Mouse (Mus musculus) gastrocnemius, postnatal 10 days (tissue): ENCODE results near the gene 6030408B16Rik. TPM values are rescaled to one million over a fixed set of nuclear protein-coding genes. Genes with fewer than 3 reads are reported as not detected.
A peak's percentile ranks its signal among the peaks of the same experiment; 100 is the strongest.

Experiments
- DNase-seq: peaks from one replicate; pipeline ENCODE4 v3.0.0; 2021; ENCODE audit warnings: mixed read lengths
- long read RNA-seq, 2 experiments: library from polyadenylated mRNA; stranded (forward); transcript quantifications; one replicate each; pipeline ENCODE4 v2.0.0; 2021
- total RNA-seq, 2 experiments: library from RNA; stranded (reverse); gene quantifications; 2 replicates each; pipeline ENCODE4 v1.2.3; 2021

Gene 6030408B16Rik
- under 1 TPM; 0.54 to 0.77 TPM for total RNA-seq
- long read RNA-seq, experiment 1: 0 reads
- long read RNA-seq, experiment 2, partial matches to known transcripts: 0 of 1 reads
- long read RNA-seq, experiment 2, other reads (novel, unspliced or antisense): 1 of 1 reads

DNA sequence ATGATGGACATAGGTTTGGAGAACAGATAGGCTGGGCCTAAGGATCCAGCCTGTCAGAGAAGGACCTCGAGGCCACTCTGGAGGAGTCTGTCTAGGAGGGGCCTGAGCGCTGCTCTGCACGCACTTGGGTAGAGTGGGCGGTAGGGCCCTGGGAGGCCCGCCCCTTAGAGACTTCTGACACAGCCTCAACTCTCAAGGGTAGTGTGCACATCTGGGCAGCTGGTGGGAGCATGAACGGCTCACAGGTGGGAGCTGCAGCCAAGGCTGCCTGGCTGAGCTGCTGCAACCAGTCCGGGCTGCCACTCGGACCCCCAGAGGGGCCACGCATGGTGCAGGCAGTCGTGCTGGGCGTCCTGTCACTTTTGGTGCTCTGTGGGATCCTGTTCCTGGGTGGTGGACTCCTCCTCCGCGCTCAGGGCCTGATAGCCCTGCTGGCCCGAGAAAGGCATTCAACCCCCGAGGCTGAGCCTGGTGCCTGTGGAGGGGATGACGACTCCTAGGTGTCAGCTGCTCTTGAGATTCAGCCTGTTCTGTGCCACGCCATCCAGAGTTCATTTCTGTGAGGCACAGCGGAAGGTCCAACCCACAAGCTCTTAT is at the start of gene 6030408B16Rik:
Gene 6030408B16Rik (plus strand): TSS at position 188 of the 597 bp plus-strand sequence.
- no peak for DNase-seq

- DNase-seq: no peak
Measured at GRCm38 (mm10) chr15:101244012-101244411, 49.0 kb upstream of the 6030408B16Rik start.

GRCm38 (mm10) chr15:101246231-101247154 is 46.5 kb upstream of the 6030408B16Rik start:
- DNase-seq: peak; percentile 90

DNA sequence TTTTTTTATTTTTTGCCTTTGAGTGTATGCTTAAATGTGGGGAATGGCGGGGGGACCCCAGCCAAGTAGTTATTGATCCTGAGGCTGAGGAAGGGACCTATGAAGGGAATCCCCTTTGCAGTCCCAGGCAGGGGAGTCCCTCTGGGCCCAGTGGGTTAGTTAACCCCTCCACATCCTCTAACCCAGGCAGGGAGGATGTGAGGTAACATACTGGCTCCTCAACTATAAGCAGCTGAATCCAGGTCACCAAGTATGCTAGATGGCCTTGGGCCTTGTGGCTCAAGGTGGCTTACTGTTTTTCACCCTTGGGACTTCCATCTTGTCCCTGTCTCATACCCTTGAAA is 45.9 kb upstream of the 6030408B16Rik start:
- DNase-seq: no peak

DNA sequence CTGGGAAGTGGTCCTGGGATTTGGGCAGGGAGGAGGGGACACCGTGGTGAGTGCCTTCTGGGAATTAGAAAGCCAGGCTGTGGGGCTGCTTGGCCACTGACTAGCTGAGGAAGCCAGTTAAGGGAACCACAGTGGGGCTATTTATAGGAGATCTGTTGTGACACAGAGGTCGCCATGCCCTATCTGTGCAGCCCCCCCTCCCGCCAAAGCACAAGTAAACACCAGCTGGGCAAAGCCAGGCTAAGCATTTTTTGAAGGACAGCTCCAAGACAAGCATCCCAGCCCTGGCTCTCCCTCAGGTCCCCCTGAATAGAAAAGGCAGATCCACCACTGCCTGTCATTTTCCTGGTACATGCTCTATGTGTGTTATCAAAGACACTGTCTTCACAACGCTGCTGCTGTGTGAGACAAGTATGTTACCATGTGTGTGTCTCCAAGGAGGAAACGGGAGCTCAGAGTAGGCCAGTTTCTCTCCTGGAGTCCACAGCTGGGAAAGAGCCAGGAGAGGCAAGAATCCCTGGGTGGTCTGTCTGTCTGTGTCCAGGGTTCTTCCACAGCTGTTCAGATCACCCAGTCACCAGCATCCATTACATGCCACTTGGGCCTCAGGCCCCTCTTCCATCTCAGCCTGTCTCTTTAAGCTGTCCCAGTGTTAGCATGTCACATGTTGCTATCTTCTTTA is 44.8 kb upstream of the 6030408B16Rik start:
- DNase-seq: no peak

DNA sequence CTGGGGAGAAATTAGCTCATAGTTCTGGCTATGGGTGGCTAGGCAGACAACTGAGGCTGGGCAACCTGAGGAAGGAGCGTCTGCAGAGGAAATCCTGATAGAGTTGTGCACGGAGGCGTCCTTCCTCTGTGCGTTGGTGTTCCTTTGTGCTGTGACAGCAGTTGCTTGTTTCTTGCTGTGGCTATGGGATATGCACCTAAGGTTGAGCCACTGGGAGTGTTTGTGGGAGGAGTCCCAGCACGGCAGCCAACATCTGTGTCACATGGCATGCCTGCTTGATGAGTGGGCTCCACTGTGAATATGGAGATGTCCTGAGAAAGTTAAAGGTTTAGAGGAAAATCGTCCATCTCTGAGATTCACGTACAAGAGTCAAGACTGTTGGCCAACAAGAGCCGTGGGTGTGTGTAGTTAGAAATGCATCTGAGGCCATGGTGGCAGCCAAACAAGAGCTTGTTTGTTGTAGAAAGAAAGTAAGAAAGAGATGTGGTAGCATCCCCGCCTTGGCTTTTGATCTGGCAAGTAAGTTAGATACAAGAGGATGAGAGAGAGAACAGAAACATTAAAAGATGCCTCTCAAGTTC is 42.7 kb upstream of the 6030408B16Rik start:
- DNase-seq: no peak

DNA sequence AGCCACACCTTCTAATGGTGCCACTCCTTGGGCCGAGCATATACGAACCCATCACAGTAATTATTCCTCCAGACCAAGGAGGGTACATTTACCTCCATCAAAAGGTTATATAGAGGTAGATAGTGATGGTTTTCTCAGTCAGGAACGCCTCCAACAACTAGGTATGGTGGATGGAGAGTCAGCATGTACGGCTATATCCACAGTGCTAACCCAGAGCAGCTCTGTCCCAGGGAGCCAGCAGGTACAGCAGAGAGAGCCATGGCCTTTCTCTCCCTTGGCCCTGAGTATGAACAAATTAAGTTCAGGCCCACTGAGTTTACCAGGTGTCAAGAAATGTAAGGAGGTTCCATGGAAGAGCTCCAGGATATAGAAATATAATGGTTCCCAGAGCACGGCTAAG is 41.1 kb upstream of the 6030408B16Rik start:
- DNase-seq: no peak

- no peak for DNase-seq
Measured at GRCm38 (mm10) chr15:101252614-101253013, 40.4 kb upstream of the 6030408B16Rik start.

- no peak for DNase-seq
Measured at GRCm38 (mm10) chr15:101253563-101253885, 39.5 kb upstream of the 6030408B16Rik start.

DNA sequence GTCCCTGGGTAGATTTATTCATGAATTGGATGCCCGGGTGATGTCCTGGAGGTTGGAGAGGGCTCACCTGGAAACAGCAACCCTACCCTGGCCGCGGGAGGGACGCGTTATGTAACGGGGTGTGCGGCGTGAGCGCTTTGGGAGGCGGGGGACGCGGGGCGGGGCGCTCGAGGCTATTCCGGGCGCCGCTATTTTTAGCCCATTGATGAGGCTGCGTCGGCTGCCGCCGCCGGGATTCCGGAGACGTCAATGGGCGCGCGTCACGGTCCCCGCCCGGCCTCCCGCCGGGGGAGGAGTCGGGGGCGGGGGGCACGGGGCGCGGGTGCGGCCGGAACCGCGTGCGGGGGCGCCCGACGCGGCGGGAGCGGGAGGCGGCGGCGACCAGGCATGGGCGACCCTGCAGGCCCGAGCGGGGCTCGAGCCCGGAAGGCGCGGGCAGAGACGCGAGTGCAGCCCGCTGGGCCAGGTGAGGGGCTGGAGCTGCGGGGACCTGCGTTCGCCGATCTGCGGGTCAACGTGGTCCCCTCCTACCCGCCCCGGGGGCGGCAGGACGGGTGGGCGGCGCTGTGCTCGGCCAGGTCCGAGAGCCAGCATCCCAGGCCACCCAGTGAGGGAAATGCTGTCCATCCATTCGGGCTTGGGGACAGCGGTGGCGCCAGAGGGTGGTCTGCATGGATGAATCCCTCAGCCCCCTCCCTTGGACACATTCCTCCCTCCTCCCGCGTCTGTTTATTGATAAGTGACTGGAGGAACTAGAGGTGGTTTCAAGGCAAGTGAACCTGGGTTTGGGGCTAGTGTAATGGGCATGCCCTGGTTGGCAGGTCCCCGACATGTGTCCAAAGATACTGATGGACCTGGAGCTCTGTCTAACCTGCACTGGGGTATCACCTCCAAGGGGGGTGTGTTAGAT is 38.9 kb upstream of the 6030408B16Rik start, which contains the start of gene Nr4a1:
Gene Nr4a1 (plus strand): TSS at position 384 of the 910 bp plus-strand sequence.
- DNase-seq: peak; percentile 77

DNA sequence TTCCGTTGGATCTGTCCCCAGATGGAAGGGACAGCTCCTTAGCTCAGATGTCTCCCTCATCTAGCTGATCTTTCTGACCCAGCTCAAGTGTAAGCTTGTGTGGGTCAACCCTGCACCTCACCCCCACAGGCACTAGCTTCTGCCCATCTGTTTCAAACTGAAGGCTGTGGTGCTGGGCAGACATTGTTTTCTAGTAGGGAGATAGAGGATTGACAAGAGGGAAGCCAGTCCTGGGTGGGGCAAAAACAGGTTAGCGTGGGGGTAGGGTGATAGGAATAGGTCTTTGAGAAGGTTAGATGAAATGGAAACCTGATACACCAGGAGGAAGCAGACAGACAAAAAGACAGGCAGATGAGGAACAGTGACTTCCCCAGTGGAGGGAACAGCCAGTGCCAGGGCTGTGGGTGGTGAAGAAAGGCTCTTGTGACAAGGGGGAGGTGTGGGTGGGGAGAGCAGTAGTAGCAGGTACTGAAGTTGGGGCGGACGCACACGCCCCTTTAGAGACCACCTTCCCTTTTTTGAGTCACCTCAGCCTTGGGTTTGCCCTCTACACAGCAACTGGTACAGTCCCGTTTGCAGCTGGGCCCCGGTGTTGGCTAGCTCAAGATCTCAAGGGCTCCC is 37.1 kb upstream of the 6030408B16Rik start:
- no peak for DNase-seq

- no peak for DNase-seq
Measured at GRCm38 (mm10) chr15:101256463-101257206, 36.4 kb upstream of the 6030408B16Rik start.

GRCm38 (mm10) chr15:101258420-101258819 is 34.6 kb upstream of the 6030408B16Rik start:
- no peak for DNase-seq

DNA sequence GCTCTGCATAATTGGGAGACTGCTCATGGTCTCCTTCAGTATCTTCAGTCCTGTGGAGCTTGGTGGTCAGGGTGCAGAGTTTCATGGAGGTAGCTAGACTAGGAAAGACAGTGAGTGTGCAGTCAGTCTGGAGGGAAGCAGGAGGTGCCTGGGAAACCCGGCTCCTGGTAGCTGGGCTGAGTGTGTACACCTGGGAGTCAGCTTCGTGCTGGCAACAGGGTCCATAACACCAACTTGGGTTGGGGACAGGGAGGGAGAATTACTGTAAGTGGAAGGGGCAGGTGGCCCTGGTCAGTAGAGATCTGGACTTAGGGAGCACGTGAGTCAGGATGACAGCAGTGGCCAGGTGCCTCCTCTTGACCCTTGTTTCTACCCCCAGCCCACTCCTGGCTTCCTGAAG is 33.1 kb upstream of the 6030408B16Rik start:
- no peak for DNase-seq

DNA sequence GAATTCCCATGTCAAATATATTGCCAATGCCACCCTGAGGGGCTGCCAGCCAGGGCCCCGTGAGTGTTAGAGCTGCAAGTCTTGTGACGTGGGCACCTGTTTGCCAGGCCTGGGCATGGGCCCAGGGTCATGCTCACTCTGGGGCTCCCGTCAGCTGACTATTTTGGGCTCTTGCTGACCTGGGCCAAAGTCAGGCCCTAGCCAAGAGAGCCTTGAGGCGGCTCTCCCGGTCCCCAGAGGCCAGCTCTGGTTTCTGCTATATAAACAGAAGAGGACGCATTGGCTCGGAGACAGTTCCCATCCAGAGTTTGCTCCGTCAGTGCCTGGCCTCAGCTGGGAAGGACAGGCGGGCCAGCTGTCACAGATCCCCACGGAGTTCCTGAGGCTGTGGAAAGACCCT is 32.6 kb upstream of the 6030408B16Rik start:
- peak; percentile 80 for DNase-seq

GRCm38 (mm10) chr15:101260874-101261622 is 32.0 kb upstream of the 6030408B16Rik start:
- DNase-seq: no peak

GRCm38 (mm10) chr15:101262502-101262901 is 30.5 kb upstream of the 6030408B16Rik start:
- DNase-seq: no peak

DNA sequence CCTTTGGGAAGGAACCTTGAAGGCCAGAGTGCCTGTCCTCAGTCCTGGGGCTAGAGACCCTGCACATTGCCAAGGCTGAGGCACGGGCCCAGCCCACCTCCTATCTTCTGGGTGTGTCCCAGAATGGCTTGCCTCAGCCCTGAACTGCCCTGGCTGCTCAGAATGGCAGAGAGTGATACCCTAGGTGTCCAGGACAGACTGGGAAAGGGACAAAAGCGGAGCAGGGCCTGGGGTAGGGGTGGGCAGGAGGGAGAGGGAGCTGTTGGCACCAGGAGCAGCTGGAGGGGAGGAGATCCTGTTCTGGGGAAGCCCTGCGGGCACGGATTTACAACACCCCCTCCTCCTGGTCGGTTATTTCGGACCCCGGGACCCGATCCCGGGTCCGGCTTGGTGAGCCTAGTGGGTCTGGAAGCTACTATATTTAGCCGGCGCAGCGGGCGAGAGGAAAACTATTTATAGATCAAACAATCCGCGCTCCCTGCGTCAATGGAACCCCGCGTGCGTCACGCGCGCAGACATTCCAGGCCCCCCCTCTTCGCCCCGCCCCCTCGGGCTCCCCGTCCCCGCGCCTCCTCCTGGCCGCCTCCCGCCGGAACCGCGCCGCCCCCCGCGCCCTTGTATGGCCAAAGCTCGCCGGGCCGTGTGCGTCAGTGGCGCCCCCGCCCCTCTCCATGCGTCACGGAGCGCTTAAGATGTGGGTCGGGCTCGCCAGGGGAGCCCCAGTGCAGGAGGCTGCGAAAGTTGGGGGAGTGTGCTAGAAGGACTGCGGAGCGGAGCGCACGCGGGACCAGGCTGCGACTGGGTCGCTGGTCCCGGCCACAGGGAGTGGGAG is 26.7 kb upstream of the 6030408B16Rik start:
- DNase-seq: peak; percentile 96
